Mouse (Mus musculus) neural tube, embryonic 11.5 days (tissue): ENCODE measurements around the gene Myo5a. TPM values are rescaled to one million over a fixed set of nuclear protein-coding genes. Genes with fewer than 3 reads are reported as not detected.

Source experiments
- ATAC-seq: fragments of 200-750 bp; cut with Nextera tagmentation; 2 replicates; pipeline ENCODE4 v1.8.0; 2017; ENCODE audit warnings: moderate number of reproducible peaks, mild to moderate bottlenecking, moderate TSS enrichment, moderate library complexity; ENCODE audit not compliant: insufficient read depth, low FRiP score, low TSS enrichment
- DNase-seq: peaks from one replicate; pipeline ENCODE4 v3.0.0-alpha.2; 2015; ENCODE audit warnings: low spot score
- H3K27ac ChIP-seq: fragments of 300-500 bp; sonication (generic); 2 replicates; pipeline ENCODE4 v1.5.1; 2014; ENCODE audit warnings: low read depth, mild to moderate bottlenecking, low read length
- H3K27me3 ChIP-seq: fragments of 300-500 bp; sonication (generic); 2 replicates; pipeline ENCODE4 v1.6.1; 2014; ENCODE audit warnings: mild to moderate bottlenecking, low read length, mixed read lengths; ENCODE audit not compliant: control insufficient read depth, insufficient read depth
- H3K36me3 ChIP-seq: fragments of 300-500 bp; sonication (generic); 2 replicates; pipeline ENCODE4 v1.6.1; 2014; ENCODE audit warnings: mild to moderate bottlenecking, low read length, moderate library complexity, mixed read lengths; ENCODE audit not compliant: control insufficient read depth, insufficient read depth
- H3K4me1 ChIP-seq: fragments of 300-500 bp; sonication (generic); 2 replicates; pipeline ENCODE4 v1.6.1; 2014; ENCODE audit warnings: low read length, mixed read lengths; ENCODE audit not compliant: control insufficient read depth, insufficient read depth
- H3K4me2 ChIP-seq: fragments of 300-500 bp; sonication (generic); 2 replicates; pipeline ENCODE4 v1.6.1; 2014; ENCODE audit warnings: low read depth, mild to moderate bottlenecking, moderate library complexity
- H3K4me3 ChIP-seq: fragments of 300-500 bp; sonication (generic); 2 replicates; pipeline ENCODE4 v1.5.1; 2014; ENCODE audit warnings: low read depth, low read length
- H3K9ac ChIP-seq: fragments of 300-500 bp; sonication (generic); 2 replicates; pipeline ENCODE4 v1.6.1; 2014; ENCODE audit warnings: mild to moderate bottlenecking, low read length
- H3K9me3 ChIP-seq: fragments of 300-500 bp; sonication (generic); 2 replicates; pipeline ENCODE4 v1.6.1; 2016; ENCODE audit warnings: low read length; ENCODE audit not compliant: control insufficient read depth
- WGBS: fragments of 180-500 bp; shearing (Covaris S2); extraction: QIAGEN DNeasy Blood & Tissue Kit; methylation state at CpG from one replicate; pipeline ENCODE4 v1.1.7; 2014; 5-methylcytosine and 5-hydroxymethylcytosine counted together
- polyA plus RNA-seq: library from polyadenylated mRNA; unstranded; fragments of >200 nt; fragmentation: Nextera tagmentation; extraction: Ambion mirVana; gene quantifications from 2 replicates; pipeline ENCODE4 v1.2.1, GENCODE M21; 2014

Myo5a gene
- polyA plus RNA-seq, 1 experiment from 2014 or later = 35.3 TPM

DNA sequence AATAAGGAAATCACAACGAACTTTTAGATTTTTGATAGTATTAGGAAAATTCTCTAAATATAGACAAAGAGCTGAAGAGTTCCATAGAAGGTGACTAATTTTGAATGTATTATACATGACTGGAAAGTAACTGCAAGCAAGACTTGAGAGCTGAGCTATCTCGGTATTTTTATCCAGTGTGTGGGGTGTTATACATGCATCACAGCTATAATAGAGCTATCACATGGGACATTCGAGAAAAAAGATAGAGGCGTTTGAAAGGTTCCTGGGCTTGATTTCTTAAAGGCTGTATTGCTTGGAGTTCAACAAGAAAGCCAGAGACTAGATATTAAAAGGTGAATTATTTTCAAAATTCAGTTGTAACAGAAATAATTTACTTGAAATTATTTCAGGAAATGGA is 19.0 kb upstream of the Myo5a start:
- no peak overlapping the region for H3K9ac ChIP-seq
- H3K4me1 ChIP-seq = no peaks in the 10 kb centered on the region
- no peak overlapping the region for H3K27ac ChIP-seq
- ATAC-seq (no peak), DNase-seq (no peak)
- H3K4me2 ChIP-seq = no peak overlapping the region
- no peak overlapping the region for H3K4me3 ChIP-seq
- H3K27me3 ChIP-seq = no peaks in the 10 kb centered on the region
- no peaks in the 10 kb centered on the region for H3K36me3 ChIP-seq
- 93% methylated on average over 4 of the region's 4 CpGs for WGBS
- H3K9me3 ChIP-seq = no peaks in the 10 kb centered on the region

DNA sequence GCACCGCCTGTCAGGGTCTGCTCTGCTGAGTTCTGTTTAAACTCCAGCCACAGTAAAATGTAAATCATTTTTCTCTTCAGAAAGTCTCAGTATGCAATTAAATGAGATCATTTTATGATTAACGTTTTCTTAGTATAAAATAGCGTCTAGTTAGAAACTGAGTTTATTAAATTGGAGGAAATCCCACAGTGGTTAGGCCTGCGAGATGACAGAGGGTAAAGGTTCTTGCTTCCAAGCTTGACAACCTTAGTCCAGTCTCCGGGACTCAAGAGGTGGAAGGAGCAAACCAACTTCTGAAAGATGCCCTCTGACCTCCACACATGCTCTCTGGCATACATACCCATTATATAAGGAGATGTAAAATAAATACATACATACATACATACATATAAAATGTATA is 15.8 kb upstream of the Myo5a start:
- Histone ChIP-seq H3K9ac (no peak overlapping the region), H3K9me3 (no peaks in the 10 kb centered on the region), H3K27me3 (no peaks in the 10 kb centered on the region), H3K4me1 (no peaks in the 10 kb centered on the region), H3K27ac (no peak overlapping the region), H3K4me2 (no peak overlapping the region), H3K36me3 (0 out of 2 replicates have a peak, but pooled peaks cover 2% of the 10 kb centered on the region), H3K4me3 (no peak overlapping the region)
- ATAC-seq (no peak), DNase-seq (no peak)
- WGBS = 95% methylated on average over 5 of the region's 5 CpGs

DNA sequence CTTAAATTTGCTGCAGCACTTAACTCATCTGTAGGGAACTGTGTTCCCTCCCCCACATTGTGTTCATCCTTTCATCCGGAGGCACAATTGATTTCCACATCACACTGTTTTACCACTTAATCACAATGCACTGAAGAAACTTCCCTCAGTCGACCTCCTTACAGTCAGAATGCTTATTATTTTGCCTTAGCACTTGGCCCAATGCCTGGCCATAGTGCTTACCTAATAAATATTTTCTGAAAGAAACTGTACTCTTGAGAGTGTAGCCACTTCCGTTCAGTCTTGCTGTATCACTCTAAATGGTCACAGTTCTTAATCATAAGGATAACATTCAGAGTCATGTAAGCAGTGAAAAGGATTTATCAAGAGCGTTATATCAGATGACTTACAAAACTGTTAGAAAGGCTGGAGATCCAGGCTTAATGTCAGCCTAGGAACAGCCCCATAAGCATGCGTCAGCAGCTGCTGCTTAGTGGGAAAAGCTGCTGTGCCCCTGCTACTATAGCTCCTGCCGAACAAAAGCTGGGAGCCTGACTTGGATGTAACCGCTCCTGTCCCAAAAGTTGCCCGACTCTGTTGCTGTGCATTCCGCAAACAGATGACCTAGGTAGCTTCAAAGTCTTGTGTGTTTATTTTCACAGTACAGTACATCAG is 6.0 kb upstream of the Myo5a start:
- no peak overlapping the region for H3K9ac ChIP-seq
- no peaks in the 10 kb centered on the region for H3K36me3 ChIP-seq
- no peak overlapping the region for H3K4me2 ChIP-seq
- no peak overlapping the region for H3K4me3 ChIP-seq
- H3K4me1 ChIP-seq = no peaks in the 10 kb centered on the region
- DNase-seq (no peak), ATAC-seq (no peak)
- H3K9me3 ChIP-seq = no peaks in the 10 kb centered on the region
- 81% methylated on average over 9 of the region's 9 CpGs for WGBS
- H3K27ac ChIP-seq = no peak overlapping the region
- no peaks in the 10 kb centered on the region for H3K27me3 ChIP-seq

DNA sequence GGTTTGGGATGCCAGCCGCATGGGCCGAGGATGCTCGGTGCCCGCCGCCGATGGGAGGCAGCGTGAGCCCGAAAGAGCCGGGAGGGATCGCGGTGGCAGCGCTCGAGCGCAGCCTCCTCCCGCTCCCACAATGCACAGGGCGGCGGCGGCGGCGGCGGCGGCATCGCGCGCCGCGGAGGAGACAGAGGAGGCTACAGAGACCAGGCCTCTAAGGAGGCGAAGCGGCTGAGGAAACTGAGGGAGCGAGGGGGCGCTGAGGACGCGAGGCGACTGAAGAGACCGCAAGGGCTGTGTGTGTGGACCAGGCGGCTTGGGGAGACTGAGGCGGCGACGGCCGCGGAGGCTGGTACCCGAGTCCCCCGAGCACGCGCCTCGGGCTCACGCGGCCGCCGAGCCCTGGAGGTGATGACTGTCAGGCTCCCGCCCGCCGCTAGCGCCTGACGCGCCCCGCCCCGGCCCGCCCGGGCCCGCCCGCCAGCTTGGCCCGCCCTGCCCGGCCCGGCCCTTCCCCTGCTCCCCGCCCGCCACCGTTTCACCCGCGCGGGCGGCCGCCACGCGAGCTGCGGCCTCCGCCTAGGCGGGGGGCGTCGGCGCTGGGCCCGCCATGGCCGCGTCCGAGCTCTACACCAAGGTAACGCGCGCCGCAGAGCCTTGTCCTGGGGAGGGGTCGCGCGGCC is 352 bp downstream of the Myo5a start:
- Histone ChIP-seq H3K4me2 (peak overlapping the region; percentile 74), H3K4me1 (no peaks in the 10 kb centered on the region), H3K9ac (peak overlapping the region; percentile 96), H3K36me3 (no peaks in the 10 kb centered on the region), H3K4me3 (peak overlapping the region; percentile 86), H3K27me3 (no peaks in the 10 kb centered on the region), H3K27ac (peak overlapping the region; percentile 96), H3K9me3 (no peaks in the 10 kb centered on the region)
- WGBS = 0% methylated on average over 44 of the region's 92 CpGs
- ATAC-seq (peak; percentile 95), DNase-seq (peak; percentile 89)

DNA sequence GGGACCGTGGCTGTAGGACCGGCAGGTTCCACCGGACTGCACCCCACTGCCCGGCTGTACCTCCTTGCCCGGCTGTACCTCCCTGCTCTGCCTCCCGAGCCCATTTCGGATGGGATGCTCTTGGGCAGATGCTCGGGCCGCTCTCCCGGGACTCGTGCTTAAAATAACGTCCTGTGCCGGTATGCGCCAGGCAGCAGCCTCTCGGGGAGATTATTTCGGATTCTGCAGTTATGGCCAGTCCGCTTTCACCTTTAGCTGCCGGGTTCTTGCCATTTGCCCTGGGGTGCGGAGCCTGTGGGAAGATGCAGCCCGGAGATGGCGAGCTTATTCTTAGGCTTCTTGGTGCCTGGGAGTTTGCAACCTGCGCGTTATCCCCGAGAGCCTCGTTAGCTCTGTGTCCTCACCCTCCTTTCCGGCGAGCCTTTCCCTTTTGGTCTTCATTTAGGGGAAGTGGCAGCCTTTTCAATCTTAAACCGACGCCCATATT is 934 bp downstream of the Myo5a start:
- Histone ChIP-seq H3K9ac (peak overlapping the region; percentile 96), H3K36me3 (no peaks in the 10 kb centered on the region), H3K4me2 (peak overlapping the region; percentile 74), H3K4me1 (no peaks in the 10 kb centered on the region), H3K27ac (peak overlapping the region; percentile 96), H3K27me3 (no peaks in the 10 kb centered on the region), H3K4me3 (peak overlapping the region; percentile 86), H3K9me3 (no peaks in the 10 kb centered on the region)
- DNase-seq (peak; percentile 70), ATAC-seq (peak; percentile 38; the same call in 1 of the 2 replicates)
- WGBS = 1% methylated on average over 28 of the region's 29 CpGs

DNA sequence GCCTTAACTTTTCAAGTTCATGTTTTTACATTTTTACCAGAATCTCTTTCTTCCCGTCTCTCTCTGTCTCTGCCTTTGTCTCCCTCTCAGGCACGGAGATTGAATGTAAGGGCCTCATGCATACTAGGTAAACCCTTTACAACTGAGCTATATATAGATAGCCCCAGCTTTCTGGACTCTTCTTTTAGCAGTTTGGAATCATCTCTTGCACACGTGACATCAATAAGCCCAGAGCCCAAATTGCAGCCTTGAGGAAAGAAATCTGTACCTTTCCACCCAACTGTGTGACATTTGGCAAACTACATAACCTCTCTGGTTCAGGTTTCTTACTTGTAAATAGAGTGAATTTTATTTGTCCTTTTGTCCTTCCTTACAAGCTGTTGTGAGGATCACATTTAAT is 1.5 kb downstream of the Myo5a start:
- Histone ChIP-seq H3K4me1 (no peaks in the 10 kb centered on the region), H3K27me3 (no peaks in the 10 kb centered on the region), H3K4me3 (peak overlapping the region; percentile 86), H3K9me3 (no peaks in the 10 kb centered on the region), H3K27ac (no peak overlapping the region), H3K4me2 (peak overlapping the region; percentile 74), H3K9ac (no peak overlapping the region), H3K36me3 (no peaks in the 10 kb centered on the region)
- ATAC-seq = no peak
- DNase-seq = no peak
- WGBS = 22% methylated on average over 3 of the region's 3 CpGs

DNA sequence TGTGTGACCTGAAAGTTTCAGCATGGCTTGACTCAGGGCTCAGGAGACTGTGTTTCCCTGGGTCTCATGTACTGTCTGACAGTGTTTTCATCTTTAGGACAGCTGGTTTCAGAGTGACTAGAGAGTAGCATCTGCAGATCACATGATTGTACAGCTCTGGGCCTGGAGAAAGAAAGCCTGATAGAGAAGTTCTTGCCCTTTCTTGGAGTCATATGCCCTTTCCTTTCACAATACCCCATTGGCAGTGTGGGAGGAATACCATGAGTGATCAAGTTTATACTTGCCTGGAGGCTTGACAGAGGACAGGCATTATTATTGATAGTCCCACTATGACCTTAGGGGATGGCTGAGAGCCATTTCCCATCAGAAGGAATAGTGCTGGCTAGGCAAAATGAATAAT is 6.4 kb downstream of the Myo5a start:
- no peak overlapping the region for H3K9ac ChIP-seq
- no peak overlapping the region for H3K27ac ChIP-seq
- H3K36me3 ChIP-seq = no peaks in the 10 kb centered on the region
- H3K4me2 ChIP-seq = no peak overlapping the region
- no peaks in the 10 kb centered on the region for H3K27me3 ChIP-seq
- ATAC-seq (no peak), DNase-seq (no peak)
- H3K4me3 ChIP-seq = no peak overlapping the region
- H3K9me3 ChIP-seq = no peaks in the 10 kb centered on the region
- H3K4me1 ChIP-seq = no peaks in the 10 kb centered on the region

DNA sequence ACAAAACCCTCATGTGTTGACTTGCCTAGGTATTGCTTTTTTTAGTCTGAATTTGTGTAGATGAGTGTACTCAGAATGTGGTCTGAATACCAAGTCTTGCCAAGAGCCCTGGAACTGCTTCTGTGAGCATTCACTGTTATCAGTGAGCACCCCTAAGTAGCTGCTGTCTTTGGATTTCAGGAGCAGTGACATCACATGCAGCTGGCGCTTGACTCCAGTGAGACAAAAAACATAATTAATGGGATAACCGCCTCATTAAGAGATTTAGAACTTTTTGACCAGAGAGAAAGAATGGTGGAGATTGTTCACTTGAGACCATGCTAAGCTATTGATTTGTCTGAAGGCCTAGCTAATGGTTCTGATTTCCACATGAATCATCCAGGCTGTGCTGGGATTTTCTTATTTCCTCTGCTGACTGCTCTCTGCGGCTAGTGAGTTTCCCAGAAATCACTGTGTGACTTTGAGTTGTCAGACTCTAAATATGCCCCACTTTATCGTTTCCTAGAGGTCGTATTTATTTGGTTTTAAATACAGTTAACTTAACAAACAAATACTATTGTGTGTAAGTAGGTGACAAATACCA is 14.5 kb downstream of the Myo5a start:
- Histone ChIP-seq H3K27ac (no peak overlapping the region), H3K9ac (no peak overlapping the region), H3K4me3 (no peak overlapping the region), H3K4me2 (no peak overlapping the region), H3K9me3 (no peaks in the 10 kb centered on the region), H3K4me1 (no peaks in the 10 kb centered on the region), H3K36me3 (no peaks in the 10 kb centered on the region), H3K27me3 (no peaks in the 10 kb centered on the region)
- ATAC-seq (peak; percentile 63; the same call in 1 of the 2 replicates), DNase-seq (peak; percentile 33)
- 71% methylated on average over 5 of the region's 5 CpGs for WGBS

DNA sequence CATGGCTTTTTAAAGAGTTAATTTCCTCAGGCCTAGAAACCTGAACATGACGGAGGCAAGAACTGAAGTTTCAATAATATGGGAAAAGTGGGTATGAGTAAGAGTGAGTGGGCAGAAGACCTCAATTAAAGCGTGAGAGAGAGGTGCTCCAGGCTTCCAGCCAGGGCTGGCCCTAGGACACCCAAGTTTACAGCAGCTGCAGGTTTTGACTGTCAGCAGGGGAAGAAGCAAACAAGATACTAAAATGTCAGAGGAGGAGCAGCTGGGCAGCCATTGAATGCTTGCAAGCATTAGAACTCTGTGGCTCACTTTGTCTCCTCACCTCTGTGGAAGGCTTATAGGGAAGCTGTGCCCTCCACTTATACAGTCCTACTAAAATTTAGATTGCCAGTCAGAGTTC is 17.0 kb downstream of the Myo5a start:
- Histone ChIP-seq H3K4me1 (no peaks in the 10 kb centered on the region), H3K36me3 (no peaks in the 10 kb centered on the region), H3K27me3 (no peaks in the 10 kb centered on the region), H3K9me3 (no peaks in the 10 kb centered on the region), H3K4me3 (no peak overlapping the region), H3K9ac (no peak overlapping the region), H3K4me2 (no peak overlapping the region), H3K27ac (no peak overlapping the region)
- no peak for ATAC-seq
- no peak for DNase-seq
- 72% methylated on average over 2 of the region's 2 CpGs for WGBS
